Mouse (Mus musculus) kidney, postnatal 4 days (tissue): ENCODE data around the gene Prickle1.

Source experiments
- DNase-seq, 2 experiments: peaks; one replicate each; pipeline ENCODE4 v3.0.0; 2021; ENCODE audit warnings: mixed read lengths in 2 of 2

Prickle1 gene

GRCm38 (mm10) chr15:93595746-93596145 is at the start of gene Prickle1:
Prickle1 (minus strand) TSS chr15:93595891.
- DNase-seq: peak; percentile 92 to 95

- DNase-seq: no peak
Observed at GRCm38 (mm10) chr15:93640221-93640620, 44.5 kb upstream of the Prickle1 start.

- DNase-seq: no peak
Observed at GRCm38 (mm10) chr15:93636976-93637375, 41.3 kb upstream of the Prickle1 start.

GRCm38 (mm10) chr15:93635603-93636002 is 39.9 kb upstream of the Prickle1 start:
- DNase-seq: no peak

- DNase-seq: no peak
Observed at GRCm38 (mm10) chr15:93634536-93634935, 38.8 kb upstream of the Prickle1 start.

- DNase-seq: peak; percentile 56 to 71
Observed at GRCm38 (mm10) chr15:93630001-93630541, 34.4 kb upstream of the Prickle1 start.

GRCm38 (mm10) chr15:93629201-93629600 is 33.5 kb upstream of the Prickle1 start:
- DNase-seq: no peak

GRCm38 (mm10) chr15:93627836-93628797 is 32.4 kb upstream of the Prickle1 start:
- DNase-seq: peak; percentile 18 to 45

- no peak for DNase-seq
Observed at GRCm38 (mm10) chr15:93619551-93619950, 23.9 kb upstream of the Prickle1 start.

GRCm38 (mm10) chr15:93618442-93619150 is 22.9 kb upstream of the Prickle1 start:
- DNase-seq: no peak

GRCm38 (mm10) chr15:93616277-93616676 is 20.6 kb upstream of the Prickle1 start:
- DNase-seq: no peak

GRCm38 (mm10) chr15:93615031-93615430 is 19.3 kb upstream of the Prickle1 start:
- DNase-seq: no peak

GRCm38 (mm10) chr15:93613606-93614005 is 17.9 kb upstream of the Prickle1 start:
- DNase-seq: no peak

GRCm38 (mm10) chr15:93611536-93612300 is 16.0 kb upstream of the Prickle1 start:
- no peak for DNase-seq

GRCm38 (mm10) chr15:93610721-93611201 is 15.1 kb upstream of the Prickle1 start:
- no peak for DNase-seq

GRCm38 (mm10) chr15:93610288-93610687 is 14.6 kb upstream of the Prickle1 start:
- DNase-seq: no peak

GRCm38 (mm10) chr15:93602850-93603249 is 7.2 kb upstream of the Prickle1 start:
- DNase-seq: no peak

- no peak for DNase-seq
Observed at GRCm38 (mm10) chr15:93601461-93602015, 5.8 kb upstream of the Prickle1 start.

GRCm38 (mm10) chr15:93596991-93597390 is 1.3 kb upstream of the Prickle1 start:
- no peak for DNase-seq

GRCm38 (mm10) chr15:93596285-93596684 is 594 bp upstream of the Prickle1 start:
- DNase-seq: peak; percentile 83 to 90

- peak; percentile 62 to 81 for DNase-seq
Observed at GRCm38 (mm10) chr15:93594888-93595698, 598 bp downstream of the Prickle1 start.
